Mouse (Mus musculus) liver, adult 2 months (tissue): ENCODE measurements at regions not wholly inside any gene's neighbourhood (a gene's known extent, or its start where the extent isn't known, plus 50 kb on each side); places are given as distances from the start of the nearest gene placed in this dataset.

ENCODE experiments used
- DNase-seq: peaks from one replicate; pipeline ENCODE4 v3.0.0-alpha.2; 2011; ENCODE audit warnings: low read depth, low spot score; ENCODE audit errors: extremely low read depth
- H3K27ac ChIP-seq: fragments of 200-500 bp; replicated peaks from 2 replicates; pipeline ENCODE4 v1.5.1; 2012; ENCODE audit warnings: low read depth, mild to moderate bottlenecking, control low read depth, inconsistent platforms, low read length; ENCODE audit not compliant: insufficient read depth
- H3K27me3 ChIP-seq: fragments of 200-500 bp; 2 replicates; pipeline ENCODE4 v1.6.1; 2012; ENCODE audit warnings: mild to moderate bottlenecking, moderate library complexity, low read length, inconsistent platforms; ENCODE audit not compliant: control insufficient read depth, insufficient read depth
- H3K36me3 ChIP-seq: fragments of 200-500 bp; 2 replicates; pipeline ENCODE4 v1.6.1; 2012; ENCODE audit warnings: low read length, inconsistent platforms; ENCODE audit not compliant: control insufficient read depth, insufficient read depth
- H3K4me1 ChIP-seq: fragments of 200-500 bp; 2 replicates; pipeline ENCODE4 v1.6.1; 2011; ENCODE audit warnings: low read length; ENCODE audit not compliant: control insufficient read depth, insufficient read depth
- H3K4me3 ChIP-seq: fragments of 200-500 bp; 2 replicates; pipeline ENCODE4 v1.5.1; 2011; ENCODE audit warnings: low read depth, mild to moderate bottlenecking, control low read depth, low read length, moderate library complexity; ENCODE audit not compliant: insufficient read depth
- H3K79me2 ChIP-seq: fragments of 200-500 bp; 2 replicates; pipeline ENCODE4 v1.6.1; 2012; ENCODE audit warnings: inconsistent platforms, mild to moderate bottlenecking, low read length, moderate library complexity; ENCODE audit not compliant: control insufficient read depth, insufficient read depth
- H3K9ac ChIP-seq: fragments of 200-500 bp; 2 replicates; pipeline ENCODE4 v1.6.1; 2012; ENCODE audit warnings: low read depth, mild to moderate bottlenecking, control low read depth, inconsistent platforms, low read length
- CTCF ChIP-seq: fragments of 200-500 bp; IDR thresholded peaks from 2 replicates; pipeline ENCODE4 v1.5.1; 2011; ENCODE audit warnings: low read depth, low read length, control low read depth
- POLR2A ChIP-seq: fragments of 200-500 bp; IDR thresholded peaks from 2 replicates; pipeline ENCODE4 v1.6.1; 2011; ENCODE audit warnings: low read length, control low read depth; ENCODE audit not compliant: insufficient read depth; ENCODE audit errors: extremely low read depth
- WGBS: fragments of 180-500 bp; shearing (Covaris S2); methylation state at CpG from one replicate; pipeline ENCODE4 v1.1.7; 2018; 5-methylcytosine and 5-hydroxymethylcytosine counted together

GRCm38 (mm10) chr4:105496176-105496575 lies 293.5 kb upstream of the Gm12728 start:
- no peak for TF ChIP-seq CTCF
- no peak for TF ChIP-seq POLR2A
- H3K4me1 ChIP-seq: no peaks in the 10 kb centered on the region
- H3K36me3 ChIP-seq: no peaks in the 10 kb centered on the region
- H3K27ac ChIP-seq: no peak overlapping the region
- 94% methylated on average over 2 of the region's 2 CpGs for WGBS
- no peak overlapping the region for H3K4me3 ChIP-seq
- no peaks in the 10 kb centered on the region for H3K79me2 ChIP-seq
- H3K9ac ChIP-seq: no peak overlapping the region
- no peak for DNase-seq
- no peaks in the 10 kb centered on the region for H3K27me3 ChIP-seq

GRCm38 (mm10) chr4:105506190-105506589 lies 283.5 kb upstream of the Gm12728 start:
- Histone ChIP-seq H3K9ac (no peak overlapping the region), H3K27me3 (no peaks in the 10 kb centered on the region), H3K36me3 (no peaks in the 10 kb centered on the region), H3K4me1 (0 out of 2 replicates have a peak, but pooled peaks cover 4% of the 10 kb centered on the region), H3K79me2 (no peaks in the 10 kb centered on the region), H3K27ac (no peak overlapping the region), H3K4me3 (no peak overlapping the region)
- no peak for TF ChIP-seq CTCF
- no peak for TF ChIP-seq POLR2A
- 63% methylated on average over 2 of the region's 2 CpGs for WGBS
- no peak for DNase-seq

- TF ChIP-seq POLR2A: no peak
- no peak for TF ChIP-seq CTCF
- no peaks in the 10 kb centered on the region for H3K36me3 ChIP-seq
- WGBS: 92% methylated on average over 7 of the region's 7 CpGs
- H3K27me3 ChIP-seq: no peaks in the 10 kb centered on the region
- no peak overlapping the region for H3K27ac ChIP-seq
- H3K4me1 ChIP-seq: 0 out of 2 replicates have a peak, but pooled peaks cover 4% of the 10 kb centered on the region
- no peaks in the 10 kb centered on the region for H3K79me2 ChIP-seq
- no peak for DNase-seq
- no peak overlapping the region for H3K9ac ChIP-seq
- H3K4me3 ChIP-seq: no peak overlapping the region
Measured at GRCm38 (mm10) chr4:105507221-105507620, 282.4 kb upstream of the Gm12728 start.

- Histone ChIP-seq H3K9ac (no peak overlapping the region), H3K27ac (no peak overlapping the region), H3K27me3 (no peaks in the 10 kb centered on the region), H3K4me1 (0 out of 2 replicates have a peak, but pooled peaks cover 4% of the 10 kb centered on the region), H3K36me3 (no peaks in the 10 kb centered on the region), H3K79me2 (no peaks in the 10 kb centered on the region), H3K4me3 (no peak overlapping the region)
- TF ChIP-seq CTCF (no peak), POLR2A (no peak)
- 29% methylated on average over 3 of the region's 3 CpGs for WGBS
- peak; percentile 73 for DNase-seq
Measured at GRCm38 (mm10) chr4:105509091-105509490, 280.6 kb upstream of the Gm12728 start.

GRCm38 (mm10) chr4:105510406-105510805 lies 279.3 kb upstream of the Gm12728 start:
- no peaks in the 10 kb centered on the region for H3K79me2 ChIP-seq
- H3K36me3 ChIP-seq: no peaks in the 10 kb centered on the region
- WGBS: 91% methylated on average over 1 of the region's 1 CpGs
- H3K9ac ChIP-seq: no peak overlapping the region
- H3K27ac ChIP-seq: no peak overlapping the region
- DNase-seq: no peak
- 0 out of 2 replicates have a peak, but pooled peaks cover 4% of the 10 kb centered on the region for H3K4me1 ChIP-seq
- no peaks in the 10 kb centered on the region for H3K27me3 ChIP-seq
- no peak overlapping the region for H3K4me3 ChIP-seq
- TF ChIP-seq POLR2A: no peak
- TF ChIP-seq CTCF: no peak

GRCm38 (mm10) chr4:105525135-105525534 lies 264.5 kb upstream of the Gm12728 start:
- TF ChIP-seq POLR2A (no peak), CTCF (no peak)
- DNase-seq: no peak

More at GRCm38 (mm10) chr4:105525135-105525534, 264.5 kb upstream of the Gm12728 start:
- Histone ChIP-seq H3K9ac (no peak overlapping the region), H3K4me1 (no peaks in the 10 kb centered on the region), H3K27me3 (no peaks in the 10 kb centered on the region), H3K27ac (no peak overlapping the region), H3K79me2 (no peaks in the 10 kb centered on the region), H3K36me3 (no peaks in the 10 kb centered on the region), H3K4me3 (no peak overlapping the region)
- WGBS: 57% methylated on average over 2 of the region's 2 CpGs
